Mouse (Mus musculus) hindbrain, embryonic 15.5 days (tissue): ENCODE data around the gene Amd2. TPM values are rescaled to one million over a fixed set of nuclear protein-coding genes. Genes with fewer than 3 reads are reported as not detected.

Experiments
- ATAC-seq: fragments of 200-750 bp; cut with Nextera tagmentation; 2 replicates; pipeline ENCODE4 v1.8.0; 2017; ENCODE audit warnings: low read depth, moderate number of reproducible peaks, moderate TSS enrichment; ENCODE audit not compliant: low FRiP score
- H3K27ac ChIP-seq: fragments of 300-500 bp; sonication (generic); replicated peaks from 2 replicates; pipeline ENCODE4 v1.5.1; 2015; ENCODE audit warnings: mild to moderate bottlenecking, inconsistent platforms
- H3K27me3 ChIP-seq: fragments of 300-500 bp; sonication (generic); 2 replicates; pipeline ENCODE4 v1.6.1; 2015; ENCODE audit warnings: control low read depth, inconsistent platforms
- H3K36me3 ChIP-seq: fragments of 300-500 bp; sonication (generic); 2 replicates; pipeline ENCODE4 v1.6.1; 2015; ENCODE audit warnings: control low read depth, inconsistent platforms
- H3K4me1 ChIP-seq: fragments of 300-500 bp; sonication (generic); replicated peaks from 2 replicates; pipeline ENCODE4 v1.6.1; 2015; ENCODE audit warnings: control low read depth, inconsistent platforms
- H3K4me2 ChIP-seq: fragments of 300-500 bp; sonication (generic); 2 replicates; pipeline ENCODE4 v1.6.1; 2015; ENCODE audit warnings: moderate library complexity, mild to moderate bottlenecking, inconsistent platforms
- H3K4me3 ChIP-seq: fragments of 300-500 bp; sonication (generic); 2 replicates; pipeline ENCODE4 v1.5.1; 2015; ENCODE audit warnings: mild to moderate bottlenecking, inconsistent platforms
- H3K9ac ChIP-seq: fragments of 300-500 bp; sonication (generic); 2 replicates; pipeline ENCODE4 v1.6.1; 2015; ENCODE audit warnings: inconsistent platforms
- H3K9me3 ChIP-seq: fragments of 300-500 bp; sonication (generic); 2 replicates; pipeline ENCODE4 v1.6.1; 2016; ENCODE audit warnings: control low read depth, inconsistent platforms
- WGBS: fragments of 180-500 bp; shearing (Covaris S2); methylation state at CpG from one replicate; pipeline ENCODE4 v1.1.7; 2015; 5-methylcytosine and 5-hydroxymethylcytosine counted together
- polyA plus RNA-seq: library from polyadenylated mRNA; unstranded; fragments of >200 nt; fragmentation: Nextera tagmentation; extraction: Ambion mirVana; gene quantifications from 2 replicates; pipeline ENCODE4 v1.2.1, GENCODE M21; 2015

The Amd2 gene
- polyA plus RNA-seq = 1.6 and 1.7 TPM in 2 replicates

DNA sequence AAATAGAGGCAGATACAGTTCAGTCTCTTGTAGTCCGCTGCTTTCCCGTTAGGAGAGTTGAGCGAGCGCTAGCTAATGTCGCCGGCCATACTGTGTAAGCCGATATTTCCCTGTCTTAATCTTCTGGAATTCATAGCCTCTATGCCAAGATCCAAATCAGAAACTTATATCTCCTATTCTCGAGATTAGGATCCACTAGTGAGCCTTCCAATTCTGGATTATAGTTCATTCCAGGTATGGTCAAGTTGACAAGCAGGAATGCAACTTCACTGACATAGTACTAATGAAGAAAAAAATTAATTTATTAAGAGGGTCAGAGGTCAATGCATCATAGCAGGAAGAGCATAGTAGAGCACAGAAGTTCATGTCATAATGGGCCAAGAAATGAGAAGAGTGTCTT lies at the start of gene Amd2:
Amd2 (minus strand) TSS at position 101 of the 400 bp plus-strand sequence.
- Histone ChIP-seq H3K27ac (no peak within 1 kb of the TSS), H3K27me3 (no peaks in the 10 kb centered on the region), H3K9ac (no peak within 1 kb of the TSS), H3K9me3 (no peaks in the 10 kb centered on the region), H3K4me2 (no peak within 1 kb of the TSS), H3K4me3 (no peak within 1 kb of the TSS), H3K36me3 (no peaks in the 10 kb centered on the region), H3K4me1 (no peaks in the 10 kb centered on the region)
- 95% methylated on average over 8 of the region's 8 CpGs for WGBS
- ATAC-seq = no peak

DNA sequence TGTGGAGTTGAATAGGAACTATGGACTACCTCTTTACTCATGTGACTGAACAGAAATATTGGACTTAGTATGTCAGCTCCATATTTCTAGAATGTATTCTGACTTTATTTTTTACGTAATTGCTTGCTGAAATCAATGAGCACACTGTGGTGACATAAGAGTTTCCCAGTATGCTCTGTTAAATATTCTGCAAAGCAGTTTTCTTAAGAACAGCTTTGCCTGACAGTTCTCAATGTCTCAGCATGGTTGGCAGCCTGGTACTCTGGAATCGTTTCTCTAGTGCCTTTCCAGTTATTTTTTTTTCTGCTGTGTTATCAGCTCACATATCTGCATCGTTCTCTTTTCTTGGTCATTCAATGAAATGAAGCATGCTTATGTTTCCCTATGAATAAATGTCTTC lies 49.6 kb upstream of the Amd2 start:
- H3K4me2 ChIP-seq = no peak overlapping the region
- no peaks in the 10 kb centered on the region for H3K4me1 ChIP-seq
- no peak overlapping the region for H3K9ac ChIP-seq
- H3K36me3 ChIP-seq = no peaks in the 10 kb centered on the region
- 83% methylated on average over 3 of the region's 3 CpGs for WGBS
- no peak overlapping the region for H3K4me3 ChIP-seq
- no peak for ATAC-seq
- H3K27me3 ChIP-seq = no peaks in the 10 kb centered on the region
- no peaks in the 10 kb centered on the region for H3K9me3 ChIP-seq
- no peak overlapping the region for H3K27ac ChIP-seq

DNA sequence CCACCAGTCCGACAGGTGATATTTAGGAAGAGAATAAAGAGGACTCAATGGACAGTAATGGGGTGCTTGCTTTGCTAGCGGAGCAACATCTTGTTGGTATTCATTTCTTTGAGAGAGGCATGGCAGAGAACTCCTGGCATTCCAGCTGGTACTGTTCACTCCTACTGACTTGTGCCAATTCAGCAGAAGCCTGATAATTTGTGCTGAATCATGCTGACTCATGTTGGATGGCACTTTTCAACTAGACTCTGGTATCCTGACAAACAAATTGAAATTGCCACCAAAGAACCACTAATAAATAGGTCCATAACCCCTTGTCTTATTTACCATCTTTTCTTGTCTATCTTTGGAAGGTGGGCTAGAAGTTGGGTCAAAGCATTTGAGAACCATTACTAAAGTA lies 25.9 kb upstream of the Amd2 start:
- Histone ChIP-seq H3K36me3 (no peaks in the 10 kb centered on the region), H3K27ac (no peak overlapping the region), H3K4me3 (no peak overlapping the region), H3K9ac (no peak overlapping the region), H3K4me1 (no peaks in the 10 kb centered on the region), H3K4me2 (no peak overlapping the region), H3K27me3 (no peaks in the 10 kb centered on the region), H3K9me3 (no peaks in the 10 kb centered on the region)
- no peak for ATAC-seq
- 94% methylated on average over 2 of the region's 2 CpGs for WGBS

DNA sequence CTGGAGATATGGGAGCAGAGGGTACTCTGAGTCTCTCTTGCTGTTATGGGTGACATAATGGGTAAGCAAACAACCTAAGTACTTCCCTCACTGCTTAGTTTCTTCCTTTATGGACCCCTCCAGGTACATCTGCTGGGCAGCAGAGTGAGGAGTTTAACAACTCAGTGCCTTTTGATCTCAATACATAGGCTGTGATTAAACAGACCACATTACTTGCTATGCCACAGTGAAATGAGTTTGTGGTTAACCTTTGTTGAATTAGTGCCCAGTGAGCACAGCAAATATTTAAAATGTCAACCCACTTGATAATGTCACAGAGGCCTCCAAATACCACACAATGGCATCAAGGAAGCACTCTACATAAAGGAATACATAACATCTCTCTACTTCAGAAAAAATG lies 2.6 kb upstream of the Amd2 start:
- Histone ChIP-seq H3K36me3 (no peaks in the 10 kb centered on the region), H3K27me3 (no peaks in the 10 kb centered on the region), H3K9ac (no peak overlapping the region), H3K4me3 (no peak overlapping the region), H3K4me2 (no peak overlapping the region), H3K4me1 (no peaks in the 10 kb centered on the region), H3K27ac (no peak overlapping the region), H3K9me3 (no peaks in the 10 kb centered on the region)
- ATAC-seq = no peak
